8 mouse cellular contexts compared by ENCODE assay signal in genomic region chr7:131411221-131411940, GRCm38 (mm10). TPM values are rescaled to one million over a fixed set of nuclear protein-coding genes. Genes with fewer than 3 reads are reported as not detected.
DNase-seq lines count a peak whose midpoint lies in the region; ATAC-seq and TF ChIP-seq lines count a peak whose summit lies in the region.

No protein-coding gene starts in this region.

- no peak for TF ChIP-seq POLR2A in cortical plate, adult 2 months (IDR thresholded peaks at IDR 0.05; ENCODE audit: extremely low read depth, insufficient read depth, low read length)

- H3K9me3 ChIP-seq in heart, embryonic 15.5 days (replicated peaks) = no peaks in the 10 kb centered on the region
- H3K9me3 ChIP-seq in midbrain, embryonic 11.5 days (ENCODE audit: control insufficient read depth, low read length) = no peaks in the 10 kb centered on the region

- H3K4me1 ChIP-seq in cortical plate, adult 2 months (ENCODE audit: control insufficient read depth, insufficient read depth, low read length) = peaks cover 6% of the 10 kb centered on the region
- peaks cover 18% of the 10 kb centered on the region for H3K4me1 ChIP-seq in heart, embryonic 15.5 days (replicated peaks)
- peaks cover 7% of the 10 kb centered on the region for H3K4me1 ChIP-seq in midbrain, embryonic 11.5 days (ENCODE audit: control insufficient read depth, insufficient read depth, low read length)

- peak overlapping the region; percentile 93 for H3K9ac ChIP-seq in heart, embryonic 15.5 days
- H3K9ac ChIP-seq in midbrain, embryonic 11.5 days (ENCODE audit: low read length) = peak overlapping the region; percentile 92; the same call in 1 of the 2 replicates

- TF ChIP-seq CTCF in cortical plate, adult 2 months (IDR thresholded peaks at IDR 0.05; ENCODE audit: extremely low read depth, insufficient read depth, low read length) = no peak

- H3K4me2 ChIP-seq in heart, embryonic 15.5 days = peak overlapping the region; percentile 68
- H3K4me2 ChIP-seq in midbrain, embryonic 11.5 days = peak overlapping the region; percentile 79

- intact Hi-C loops in left cerebral cortex, postnatal 4 days (cut with DNase I) = no loop called here

- ATAC-seq in heart, embryonic 15.5 days (replicated peaks; ENCODE audit: insufficient number of reproducible peaks, insufficient read depth, low FRiP score, low read depth) = no peak
- no peak for ATAC-seq in midbrain, embryonic 11.5 days (ENCODE audit: low FRiP score)

- no peaks in the 10 kb centered on the region for H3K27me3 ChIP-seq in heart, embryonic 15.5 days
- no peaks in the 10 kb centered on the region for H3K27me3 ChIP-seq in midbrain, embryonic 11.5 days (ENCODE audit: control insufficient read depth, insufficient read depth, low read length)

- peak; percentile 16 for DNase-seq in ovary, postnatal 14 days (ENCODE audit: low spot score)
- DNase-seq in ovary, adult 18-20 months (ENCODE audit: low spot score) = no peak
- peak; percentile 46 to 66 for DNase-seq in kidney, postnatal 25 days
- peak; percentile 86 for DNase-seq in midbrain, embryonic 11.5 days (ENCODE audit: low spot score, missing footprints)
- DNase-seq in left cerebral cortex, postnatal 4 days = no peak
- DNase-seq in spleen, postnatal 10 days (ENCODE audit: low spot score in 2 of 2) = no peak

- H3K4me3 ChIP-seq in cortical plate, adult 2 months (ENCODE audit: insufficient read depth, low read length) = peak overlapping the region; percentile 65
- peak overlapping the region; percentile 91 for H3K4me3 ChIP-seq in heart, embryonic 15.5 days
- H3K4me3 ChIP-seq in midbrain, embryonic 11.5 days (ENCODE audit: low read depth, low read length) = peak overlapping the region; percentile 97

- no peak overlapping the region for H3K27ac ChIP-seq in cortical plate, adult 2 months (ENCODE audit: insufficient read depth, low read length)
- H3K27ac ChIP-seq in heart, embryonic 15.5 days = peak overlapping the region; percentile 80
- H3K27ac ChIP-seq in midbrain, embryonic 11.5 days (ENCODE audit: low read depth, low read length) = no peak overlapping the region

- 33% methylated on average over 10 of the region's 10 CpGs for WGBS in heart, embryonic 15.5 days
- WGBS in midbrain, embryonic 11.5 days = 67% methylated on average over 10 of the region's 10 CpGs

- no peaks in the 10 kb centered on the region for H3K36me3 ChIP-seq in heart, embryonic 15.5 days
- H3K36me3 ChIP-seq in midbrain, embryonic 11.5 days (ENCODE audit: control insufficient read depth, insufficient read depth, low read length) = no peaks in the 10 kb centered on the region

RNA-seq across cellular contexts. Expression of gene Acadsb, which starts 1.0 kb away (rescaled TPM):
- 36.2 and 38.5 TPM in 2 replicates for polyA plus RNA-seq in cortical plate, adult 2 months (2012; rRNA removed)
- polyA plus RNA-seq in heart, embryonic 15.5 days (2015; fragmentation: Nextera tagmentation; extraction: Ambion mirVana) = 93.0 and 94.9 TPM in 2 replicates
- 91.0 and 107 TPM in 2 replicates for polyA plus RNA-seq in midbrain, embryonic 11.5 days (2014; fragmentation: Nextera tagmentation; extraction: Ambion mirVana)
- 10 to 100 TPM; 81.7 to 88.6 TPM for total RNA-seq in left cerebral cortex, postnatal 4 days (2021)

RNA-seq across cellular contexts. Expression of gene Ikzf5, which starts 1.1 kb away (rescaled TPM):
- 17.8 and 18.4 TPM in 2 replicates for polyA plus RNA-seq in cortical plate, adult 2 months (2012; rRNA removed)
- 8.6 and 8.7 TPM in 2 replicates for polyA plus RNA-seq in heart, embryonic 15.5 days (2015; fragmentation: Nextera tagmentation; extraction: Ambion mirVana)
- polyA plus RNA-seq in midbrain, embryonic 11.5 days (2014; fragmentation: Nextera tagmentation; extraction: Ambion mirVana) = 27.8 and 31.9 TPM in 2 replicates
- total RNA-seq in left cerebral cortex, postnatal 4 days (2021) = 10 to 100 TPM; 40.2 to 45.7 TPM

RNA-seq across cellular contexts. Expression of gene Pstk, which starts 40.4 kb away (rescaled TPM):
- 59.5 and 64.4 TPM in 2 replicates for polyA plus RNA-seq in cortical plate, adult 2 months (2012; rRNA removed)
- 79.6 and 84.9 TPM in 2 replicates for polyA plus RNA-seq in heart, embryonic 15.5 days (2015; fragmentation: Nextera tagmentation; extraction: Ambion mirVana)
- 63.8 and 65.6 TPM in 2 replicates for polyA plus RNA-seq in midbrain, embryonic 11.5 days (2014; fragmentation: Nextera tagmentation; extraction: Ambion mirVana)
- total RNA-seq in left cerebral cortex, postnatal 4 days (2021) = 10 to 100 TPM; 22.7 to 25.2 TPM

RNA-seq across cellular contexts. Expression of gene 2310057M21Rik, which starts 48.8 kb away (rescaled TPM):
- polyA plus RNA-seq in cortical plate, adult 2 months (2012; rRNA removed) = 14.2 and 15.2 TPM in 2 replicates
- polyA plus RNA-seq in heart, embryonic 15.5 days (2015; fragmentation: Nextera tagmentation; extraction: Ambion mirVana) = 15.4 and 16.1 TPM in 2 replicates
- 18.6 and 23.9 TPM in 2 replicates for polyA plus RNA-seq in midbrain, embryonic 11.5 days (2014; fragmentation: Nextera tagmentation; extraction: Ambion mirVana)
- total RNA-seq in left cerebral cortex, postnatal 4 days (2021) = 10 to 100 TPM; 26.0 to 30.4 TPM

Comparison
In these comparisons a context has a peak if more than half of its experiments do, and no peak if none do; other contexts are left out.
1. DNase-seq: peak in ovary, postnatal 14 days (single experiment), kidney, postnatal 25 days (2 of 2) and midbrain, embryonic 11.5 days (single experiment); none in ovary, adult 18-20 months (single experiment), left cerebral cortex, postnatal 4 days (single experiment) and spleen, postnatal 10 days (0 of 2).
2. Peak in every context shown above with its lines, with median percentiles within 50 percentile points of each other: H3K4me3 ChIP-seq.